In the genomic region with DNA sequence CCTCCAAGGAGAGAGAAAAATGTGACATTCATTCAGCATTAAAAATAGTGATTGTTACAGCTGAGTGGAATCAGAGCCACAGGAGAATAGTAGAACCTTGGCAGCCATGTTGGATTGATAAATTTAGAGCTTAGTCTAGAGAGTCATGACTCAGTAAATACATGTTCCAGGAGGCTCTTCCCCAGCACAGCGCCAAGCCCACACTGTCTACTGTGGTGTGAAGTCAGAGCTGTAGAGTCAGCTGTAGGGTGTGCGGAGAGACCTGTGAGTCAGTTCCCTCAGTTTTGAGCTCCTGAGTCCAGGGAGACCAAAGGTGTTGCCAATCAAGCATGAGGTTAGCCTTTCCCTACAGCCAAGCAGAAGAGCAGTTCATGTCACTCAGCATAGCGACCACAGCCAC, we compare ENCODE assay signal across 16 mouse cellular contexts.
"Had no signal": no experiment of that assay in that cellular context is flagged by ENCODE, and none has a peak within 500 bp of the region (broad histone marks: within the 10 kb centered on the region; RNA-seq: fewer than 3 reads in every experiment).

No protein-coding gene starts in this region.

- DNase-seq: kidney, postnatal 25 days; layer of hippocampus, adult 9-11 months; liver; lung, adult 18-20 months; lung, postnatal 14 days; lung, postnatal 4 days; midbrain, embryonic 14.5 days; thymus, postnatal 25 days had no signal

- H3K36me3 ChIP-seq: limb, embryonic 10.5 days; limb, embryonic 13.5 days; liver, embryonic 12.5 days; liver, embryonic 15.5 days had no signal

- H3K9ac ChIP-seq: limb, embryonic 13.5 days; liver, embryonic 12.5 days; liver, embryonic 15.5 days had no signal

- H3K4me2 ChIP-seq: limb, embryonic 13.5 days; liver, embryonic 12.5 days; liver, embryonic 15.5 days; midbrain, embryonic 11.5 days had no signal

- H3K27ac ChIP-seq: kidney, postnatal 0 days; layer of hippocampus, adult 2 months; limb, embryonic 10.5 days; limb, embryonic 13.5 days; liver, embryonic 12.5 days; liver, embryonic 15.5 days; stomach, postnatal 0 days had no signal

- H3K4me1 ChIP-seq: limb, embryonic 10.5 days; limb, embryonic 13.5 days; liver, embryonic 12.5 days; liver, embryonic 15.5 days had no signal

- ATAC-seq: liver, embryonic 12.5 days had no signal

- H3K27me3 ChIP-seq: limb, embryonic 13.5 days; liver, embryonic 12.5 days; liver, embryonic 15.5 days had no signal

- H3K4me3 ChIP-seq: layer of hippocampus, adult 2 months; limb, embryonic 10.5 days; limb, embryonic 13.5 days; liver, embryonic 12.5 days; liver, embryonic 15.5 days had no signal

- H3K9me3 ChIP-seq: limb, embryonic 10.5 days; limb, embryonic 13.5 days; liver, embryonic 12.5 days; liver, embryonic 15.5 days had no signal
